Mouse (Mus musculus): ENCODE results near the gene Mfsd6.
"Not testable (repeated sequence)": the region's sequence is repeated elsewhere in the genome, so short reads cannot be mapped to it uniquely, and the experiment has no call there.

Gene Mfsd6

DNA sequence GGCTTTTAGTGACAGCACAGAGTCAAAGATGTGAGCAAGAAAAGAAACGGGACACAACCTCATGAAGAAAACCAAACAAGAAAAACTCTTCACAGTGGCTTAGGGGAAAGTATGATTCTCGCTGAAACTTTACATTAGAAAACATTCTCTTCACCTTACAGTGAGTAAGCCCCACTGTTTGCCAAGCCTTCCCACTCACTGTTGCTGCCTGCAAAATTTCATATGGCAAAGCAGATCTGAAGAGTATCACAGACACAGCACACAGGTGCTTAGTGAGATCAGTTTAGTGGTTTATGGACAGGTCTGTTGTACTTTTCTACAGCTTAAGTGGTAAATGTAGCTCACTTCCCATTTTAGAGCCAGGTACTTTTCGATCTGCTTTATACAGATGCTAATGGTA is 20.2 kb downstream of the Mfsd6 start:
- no peak for DNase-seq

- DNase-seq, result no peak
Observed at GRCm38 (mm10) chr1:52702738-52703491, 24.3 kb downstream of the Mfsd6 start.

DNA sequence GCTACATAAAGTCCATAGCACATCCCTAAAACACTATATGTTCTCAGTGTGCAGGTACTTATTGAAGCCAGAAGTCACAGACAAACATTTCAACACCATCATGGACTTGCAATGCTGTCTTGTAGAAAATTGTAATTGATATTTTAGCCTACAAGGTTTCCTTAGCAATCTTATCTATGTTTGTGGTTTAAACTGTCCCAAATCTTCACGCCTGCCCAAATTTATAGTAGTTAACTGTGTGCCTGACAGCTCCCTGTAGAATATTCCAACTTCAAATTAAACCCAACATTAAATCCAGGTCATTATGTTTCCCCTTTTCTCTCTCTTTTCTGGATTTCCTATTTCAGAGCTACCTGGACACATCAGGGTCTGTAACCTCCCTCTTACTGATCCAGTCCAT is 25.3 kb downstream of the Mfsd6 start:
- no peak for DNase-seq

- not testable (repeated sequence) for DNase-seq
Observed at GRCm38 (mm10) chr1:52694456-52694855, 32.8 kb downstream of the Mfsd6 start.

DNA sequence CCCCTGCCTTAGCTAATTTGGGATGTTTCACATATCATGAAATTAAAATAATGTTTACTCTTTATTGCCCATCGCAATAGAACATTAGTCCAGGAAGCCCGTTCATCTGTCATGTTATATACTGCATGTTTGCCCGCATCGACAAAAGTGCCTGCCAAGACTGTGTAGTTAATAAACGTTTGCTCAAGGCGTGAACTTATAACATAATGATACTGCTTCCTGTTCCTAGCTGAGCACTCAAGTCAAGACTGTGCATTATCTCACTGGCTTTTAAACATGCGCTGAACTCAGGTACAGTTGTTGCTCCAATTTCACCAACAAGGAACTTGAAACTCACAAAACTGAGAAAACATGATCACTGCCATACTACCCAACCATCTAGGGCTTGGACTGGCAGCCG is 39.6 kb downstream of the Mfsd6 start:
- no peak for DNase-seq

GRCm38 (mm10) chr1:52683550-52683949 is 43.7 kb downstream of the Mfsd6 start:
- DNase-seq, result no peak

DNA sequence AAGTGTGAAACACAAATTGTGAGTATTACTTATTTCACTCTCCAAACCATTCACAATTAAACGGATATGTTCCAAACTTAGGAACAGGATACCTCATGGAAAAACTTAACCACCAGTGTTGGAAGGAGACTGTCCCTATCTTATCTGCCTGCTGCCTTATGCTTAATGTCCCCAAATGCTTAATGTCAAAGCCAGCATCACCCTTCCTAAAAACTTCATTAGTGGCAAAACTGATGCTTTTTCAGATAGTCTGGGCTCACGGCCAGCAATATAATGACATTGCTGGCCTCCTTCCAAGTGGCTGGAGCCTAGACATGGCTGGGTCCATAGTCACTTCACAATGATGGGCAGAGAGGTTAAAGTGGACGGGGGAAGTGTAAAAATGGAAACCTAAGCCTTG is 50.6 kb downstream of the Mfsd6 start:
- DNase-seq, result no peak

GRCm38 (mm10) chr1:52675561-52676551 is 51.4 kb downstream of the Mfsd6 start:
- DNase-seq, result no peak

DNA sequence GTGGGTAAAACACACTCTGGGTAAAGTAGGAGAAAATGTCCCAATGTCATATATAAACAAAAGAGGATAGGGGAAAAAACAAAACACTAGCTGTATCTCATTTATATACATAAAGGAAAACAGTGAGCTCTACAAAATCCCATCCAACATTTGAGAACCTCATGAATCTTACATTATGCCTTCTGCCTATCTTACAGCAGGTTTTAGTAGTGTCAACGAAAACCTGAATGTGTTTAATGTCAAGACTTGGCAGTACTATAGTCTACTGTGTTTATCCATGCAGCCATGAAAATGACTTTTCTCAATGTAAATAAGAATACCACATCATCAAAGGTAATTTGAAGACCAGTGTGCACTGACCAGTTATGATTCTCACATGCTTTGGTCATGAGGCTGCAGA is 57.3 kb downstream of the Mfsd6 start:
- DNase-seq, result no peak

- DNase-seq, result no peak
Observed at GRCm38 (mm10) chr1:52668743-52669323, 58.4 kb downstream of the Mfsd6 start.

DNA sequence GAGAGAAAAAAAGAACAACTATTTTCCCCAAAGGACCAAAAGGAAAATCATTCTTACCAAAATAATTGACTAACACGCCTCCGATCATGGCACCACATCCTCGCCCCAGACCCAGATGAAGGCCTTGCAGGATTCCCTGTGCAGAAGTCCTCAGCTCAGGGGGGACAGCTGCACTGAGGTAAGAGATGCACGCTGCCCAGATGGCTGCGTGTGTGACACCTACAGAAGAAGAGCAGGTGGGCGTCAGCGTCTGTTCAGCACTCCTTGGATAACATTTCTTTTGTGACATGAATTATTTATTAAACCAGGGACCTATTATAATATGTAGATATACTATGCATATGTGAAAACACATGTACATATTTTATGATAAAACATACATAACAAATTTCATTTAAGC is 64.0 kb downstream of the Mfsd6 start:
- DNase-seq, result no peak

- DNase-seq, result no peak
Observed at GRCm38 (mm10) chr1:52660765-52661164, 66.5 kb downstream of the Mfsd6 start.

DNA sequence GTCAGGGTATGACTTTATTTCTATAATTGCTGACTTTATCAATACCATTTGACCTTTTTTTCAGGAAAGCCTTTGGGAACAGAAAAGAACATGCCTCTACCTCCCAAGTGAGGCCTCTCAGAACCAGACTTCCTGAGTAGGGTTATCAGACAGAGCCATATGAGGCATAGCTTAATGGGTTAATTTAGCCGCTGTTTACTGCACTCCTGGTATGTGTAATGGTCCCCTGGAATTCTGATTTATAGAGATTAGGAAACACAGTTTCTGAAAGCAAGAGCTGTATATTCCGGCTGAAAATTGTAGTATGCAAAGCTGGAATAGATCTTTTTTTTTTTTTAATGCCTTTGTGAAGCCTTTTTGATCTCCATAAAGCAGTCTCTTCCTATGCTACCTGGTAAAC is 67.0 kb downstream of the Mfsd6 start:
- DNase-seq, result no peak

- no peak for DNase-seq
Observed at GRCm38 (mm10) chr1:52658160-52658559, 69.1 kb downstream of the Mfsd6 start.

DNA sequence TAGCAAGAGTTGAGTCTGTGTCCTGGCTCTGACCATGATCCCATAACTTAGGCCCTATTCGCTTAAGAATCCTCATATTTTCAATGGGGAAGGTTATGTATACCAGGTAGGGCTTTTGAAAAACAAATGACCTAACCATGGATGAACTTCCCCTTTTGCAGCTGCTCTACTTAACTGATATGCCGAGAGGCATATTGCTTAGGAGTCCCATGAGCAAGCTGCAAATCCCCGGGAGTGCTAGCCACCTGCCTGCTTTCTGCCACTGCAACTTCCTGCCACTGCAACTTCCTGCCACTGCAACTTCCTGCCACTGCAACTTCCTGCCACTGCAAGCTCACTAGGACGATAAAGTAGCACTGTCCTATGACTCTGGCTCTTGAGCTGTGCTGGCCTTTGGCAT is 72.1 kb downstream of the Mfsd6 start:
- no peak for DNase-seq

DNA sequence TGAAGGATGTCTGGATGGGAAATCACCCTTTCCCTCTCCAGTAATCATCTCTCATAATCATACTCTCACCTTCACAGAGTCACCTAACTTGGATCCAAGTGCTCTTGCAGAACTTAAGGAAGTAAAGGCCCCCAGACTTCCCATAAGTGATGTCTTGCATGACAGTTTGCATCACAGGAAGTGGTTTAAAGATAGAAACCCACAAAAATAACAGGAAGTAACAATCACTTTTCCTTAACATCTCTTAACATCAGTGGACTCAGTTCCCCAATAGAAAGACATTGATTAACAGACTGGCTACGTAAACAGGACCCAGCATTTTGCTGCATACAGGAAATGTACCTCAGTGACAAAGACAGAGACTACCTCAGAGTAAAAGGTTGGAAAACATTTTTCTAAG is 73.9 kb downstream of the Mfsd6 start:
- no peak for DNase-seq

GRCm38 (mm10) chr1:52652601-52653253 is 74.5 kb downstream of the Mfsd6 start:
- no peak for DNase-seq

DNA sequence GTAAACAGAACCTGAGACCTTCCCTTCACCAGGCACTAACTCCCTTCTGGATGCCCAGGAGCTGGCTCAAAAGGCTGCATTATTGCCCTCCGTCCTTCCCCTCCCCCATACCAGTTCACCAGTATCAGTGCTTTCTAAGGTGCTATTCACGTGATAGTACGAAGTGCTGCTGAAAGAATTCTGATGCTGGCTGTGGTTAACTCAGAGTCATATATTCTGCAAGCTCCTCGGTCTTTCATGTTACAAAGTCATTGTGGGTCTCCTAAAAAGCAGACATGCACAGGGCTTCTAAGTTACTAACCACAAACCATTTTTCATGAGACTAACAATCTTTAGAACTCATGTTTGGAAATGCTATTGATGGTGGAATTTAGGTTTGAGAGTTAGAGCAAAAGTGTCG is 77.2 kb downstream of the Mfsd6 start:
- no peak for DNase-seq

GRCm38 (mm10) chr1:52648153-52649027 is 78.9 kb downstream of the Mfsd6 start:
- DNase-seq, result peak; percentile 46

GRCm38 (mm10) chr1:52640736-52641135 is 86.5 kb downstream of the Mfsd6 start:
- DNase-seq, result no peak

DNA sequence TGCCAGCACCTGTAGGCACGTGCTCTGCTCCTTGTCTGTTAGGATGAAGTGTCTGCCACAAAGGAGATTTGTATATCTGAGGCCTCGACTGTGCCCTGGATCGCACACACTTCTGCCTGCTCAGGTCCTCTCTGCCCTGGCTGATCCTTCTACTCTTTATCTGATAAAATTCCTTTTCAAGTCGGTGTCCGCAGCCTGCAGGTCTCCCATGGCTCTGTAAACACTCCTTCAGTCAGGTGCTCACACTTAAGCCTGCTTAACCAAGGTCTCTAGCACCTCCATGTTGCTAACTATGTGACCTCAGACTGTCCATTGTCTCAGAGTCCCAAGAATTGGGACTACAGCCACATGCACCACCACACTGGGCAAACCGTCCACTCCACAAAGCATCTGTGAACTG is 87.0 kb downstream of the Mfsd6 start:
- DNase-seq, result no peak

DNA sequence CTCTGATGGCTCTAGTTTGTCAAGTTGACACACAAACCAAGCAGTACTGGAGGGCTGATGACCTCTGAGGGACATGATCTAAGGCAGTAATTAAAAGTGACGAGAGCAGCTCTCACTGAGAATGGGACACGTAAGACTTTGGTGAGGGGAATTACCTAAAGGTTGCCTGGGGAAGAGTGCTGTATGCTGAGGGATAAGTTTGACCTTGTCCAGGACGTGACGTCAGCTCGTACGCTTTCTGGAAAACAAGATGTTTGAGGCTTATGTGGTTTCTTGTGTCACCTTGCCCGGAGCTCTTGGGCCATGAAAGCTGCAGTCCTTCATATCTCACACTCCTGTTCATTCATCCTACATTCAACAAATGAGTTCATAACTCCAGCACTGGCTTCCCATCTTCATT is 88.2 kb downstream of the Mfsd6 start:
- DNase-seq, result no peak

Measured in liver (tissue).